Mouse (Mus musculus) bone marrow macrophage, adult 2 months (primary cell): ENCODE results near the gene Stox2.

Experiments used
- CTCF ChIP-seq: IDR thresholded peaks from 2 replicates; pipeline ENCODE4 v1.5.1; 2012; ENCODE audit warnings: low read depth, mild to moderate bottlenecking, low read length, moderate library complexity
- POLR2A ChIP-seq: IDR thresholded peaks from 2 replicates; pipeline ENCODE4 v1.6.1; 2012; ENCODE audit warnings: mild to moderate bottlenecking, low read depth, low read length, borderline replicate concordance

DNA sequence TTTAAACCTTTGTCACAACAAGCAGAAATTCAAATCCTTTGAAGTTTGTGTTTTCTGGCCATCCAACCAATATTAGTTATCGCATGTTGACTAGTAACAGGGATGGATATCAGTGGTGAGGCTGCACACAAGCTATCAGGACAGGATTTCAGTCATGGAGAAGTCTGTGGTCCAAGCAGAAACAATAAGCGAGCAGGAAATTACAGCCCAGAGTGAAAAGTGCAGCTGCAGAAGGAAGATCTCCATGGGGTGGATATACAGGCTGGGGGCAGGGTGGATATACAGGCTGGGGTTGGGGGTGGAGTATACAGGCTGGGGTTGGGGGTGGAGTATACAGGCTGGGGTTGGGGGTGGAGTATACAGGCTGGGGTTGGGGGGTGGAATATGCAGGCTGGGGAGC is 10.3 kb downstream of the Stox2 start:
- no peak for TF ChIP-seq CTCF
- TF ChIP-seq POLR2A, result no peak
